Comparison of ENCODE assay signal across 13 mouse cellular contexts in the genomic region with DNA sequence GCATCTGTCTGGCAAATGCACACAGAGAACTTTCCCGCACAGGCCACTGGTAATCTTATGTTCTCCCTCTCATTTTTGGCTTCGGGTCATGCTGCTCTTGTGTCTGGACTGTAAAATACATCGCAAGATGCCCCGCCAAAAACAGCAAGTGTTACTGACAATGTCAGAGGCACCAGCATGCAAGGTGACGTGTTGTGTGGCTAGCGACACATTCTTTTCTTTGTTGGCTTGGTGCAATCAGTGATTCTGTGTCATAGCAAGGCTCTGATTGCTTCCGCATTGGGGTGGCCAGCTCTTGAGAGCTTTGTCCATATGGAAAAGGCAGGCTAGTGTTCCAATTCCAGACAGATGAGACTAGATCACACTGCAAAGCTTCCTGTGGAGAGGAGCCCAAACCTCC.
DNase-seq lines count a peak whose midpoint lies in the region; ATAC-seq and TF ChIP-seq lines count a peak whose summit lies in the region.
"Had no signal": no experiment of that assay in that cellular context is flagged by ENCODE, and none has a peak within 500 bp of the region (broad histone marks: within the 10 kb centered on the region; RNA-seq: fewer than 3 reads in every experiment).

No protein-coding gene starts in this region.

- TF ChIP-seq CTCF in lung, embryonic 14.5 days (IDR thresholded peaks at IDR 0.05; ENCODE audit: low read depth), result no peak
- no peak for TF ChIP-seq CTCF in lung, adult 2 months (IDR thresholded peaks at IDR 0.05; ENCODE audit: insufficient read depth, low read length)

- DNase-seq in heart, postnatal 25 days (ENCODE audit: low spot score), result no peak
- peak; percentile 66 for DNase-seq in lung, embryonic 14.5 days
- DNase-seq in lung, adult 2 months, result no peak
- no peak for DNase-seq in limb, embryonic 14.5 days (ENCODE audit: low spot score)
- no peak for DNase-seq in natural killer cell, adult 2 months (ENCODE audit: low spot score in 2 of 2)
- no peak for DNase-seq in spleen, adult 12 weeks (ENCODE audit: low spot score)
- DNase-seq: cerebellum, adult 9-11 months; kidney, adult 9 months; liver, embryonic 13.5 days; right cerebral cortex, postnatal 25 days had no signal

- no peaks in the 10 kb centered on the region for H3K9me3 ChIP-seq in heart, embryonic 13.5 days
- no peaks in the 10 kb centered on the region for H3K9me3 ChIP-seq in lung, embryonic 14.5 days (ENCODE audit: low read depth, low read length)
- H3K9me3 ChIP-seq in embryonic facial prominence, embryonic 15.5 days (replicated peaks), result no peaks in the 10 kb centered on the region
- no peaks in the 10 kb centered on the region for H3K9me3 ChIP-seq in limb, embryonic 14.5 days (ENCODE audit: control insufficient read depth, low read length)
- H3K9me3 ChIP-seq: liver, embryonic 13.5 days; midbrain, embryonic 10.5 days had no signal

- intact Hi-C loops in heart, postnatal 25 days (cut with DNase I), result loop anchor here (5.0 kb wide), 2 partner anchors 48 to 268 kb away; no protein-coding TSS in a partner anchor

- 30% methylated on average over 7 of the region's 7 CpGs for WGBS in heart, embryonic 13.5 days
- WGBS in lung, embryonic 14.5 days, result 50% methylated on average over 7 of the region's 7 CpGs
- WGBS in lung, adult 2 months, result 45% methylated on average over 7 of the region's 7 CpGs
- WGBS in embryonic facial prominence, embryonic 15.5 days, result 59% methylated on average over 7 of the region's 7 CpGs
- WGBS in limb, embryonic 14.5 days, result 58% methylated on average over 7 of the region's 7 CpGs

- H3K27me3 ChIP-seq in heart, embryonic 13.5 days (replicated peaks), result no peaks in the 10 kb centered on the region
- H3K27me3 ChIP-seq in lung, embryonic 14.5 days (ENCODE audit: insufficient read depth, low read length), result no peaks in the 10 kb centered on the region
- no peaks in the 10 kb centered on the region for H3K27me3 ChIP-seq in embryonic facial prominence, embryonic 15.5 days
- H3K27me3 ChIP-seq in limb, embryonic 14.5 days (ENCODE audit: control insufficient read depth, insufficient read depth, low read length), result no peaks in the 10 kb centered on the region
- H3K27me3 ChIP-seq: liver, embryonic 13.5 days had no signal

- no peak overlapping the region for H3K9ac ChIP-seq in heart, embryonic 13.5 days
- no peak overlapping the region for H3K9ac ChIP-seq in lung, embryonic 14.5 days
- H3K9ac ChIP-seq in embryonic facial prominence, embryonic 15.5 days, result no peak overlapping the region
- no peak overlapping the region for H3K9ac ChIP-seq in limb, embryonic 14.5 days (ENCODE audit: low read depth, low read length, severe bottlenecking)
- H3K9ac ChIP-seq: liver, embryonic 13.5 days had no signal

- no peak for ATAC-seq in heart, embryonic 13.5 days (ENCODE audit: extremely low read depth, insufficient number of reproducible peaks, low FRiP score, low TSS enrichment)
- ATAC-seq in lung, embryonic 14.5 days (ENCODE audit: insufficient read depth), result no peak
- ATAC-seq in embryonic facial prominence, embryonic 15.5 days (ENCODE audit: insufficient number of reproducible peaks, low FRiP score, low TSS enrichment, low read depth), result no peak
- ATAC-seq in limb, embryonic 14.5 days (ENCODE audit: low FRiP score, low read depth), result no peak

- peaks cover 35% of the 10 kb centered on the region for H3K36me3 ChIP-seq in heart, embryonic 13.5 days
- no peaks in the 10 kb centered on the region for H3K36me3 ChIP-seq in lung, embryonic 14.5 days (ENCODE audit: insufficient read depth)
- H3K36me3 ChIP-seq in embryonic facial prominence, embryonic 15.5 days, result peaks cover 9% of the 10 kb centered on the region
- H3K36me3 ChIP-seq in limb, embryonic 14.5 days (ENCODE audit: control insufficient read depth, insufficient read depth, low read length), result no peaks in the 10 kb centered on the region; the same call in 1 of the 2 replicates
- H3K36me3 ChIP-seq: liver, embryonic 13.5 days; midbrain, embryonic 10.5 days had no signal

- H3K4me3 ChIP-seq in heart, embryonic 13.5 days, result no peak overlapping the region
- no peak overlapping the region for H3K4me3 ChIP-seq in lung, embryonic 14.5 days (ENCODE audit: low read depth, low read length)
- H3K4me3 ChIP-seq in lung, adult 2 months (replicated peaks; ENCODE audit: extremely low read depth, low read depth, low read length), result no peak overlapping the region
- no peak overlapping the region for H3K4me3 ChIP-seq in embryonic facial prominence, embryonic 15.5 days (replicated peaks)
- H3K4me3 ChIP-seq in limb, embryonic 14.5 days (replicated peaks; ENCODE audit: low read length), result no peak overlapping the region
- H3K4me3 ChIP-seq: liver, embryonic 13.5 days; midbrain, embryonic 10.5 days had no signal

- peak overlapping the region; percentile 86 for H3K27ac ChIP-seq in heart, embryonic 13.5 days (replicated peaks)
- H3K27ac ChIP-seq in lung, embryonic 14.5 days (ENCODE audit: low read depth), result peak overlapping the region; percentile 66
- H3K27ac ChIP-seq in embryonic facial prominence, embryonic 15.5 days (replicated peaks), result peak overlapping the region; percentile 81
- peak overlapping the region; percentile 63 for H3K27ac ChIP-seq in limb, embryonic 14.5 days (replicated peaks; ENCODE audit: low read depth, low read length)
- H3K27ac ChIP-seq: liver, embryonic 13.5 days; midbrain, embryonic 10.5 days had no signal

- 0 out of 2 replicates have a peak overlapping the region, but pooled peaks have one; percentile 18 for H3K4me2 ChIP-seq in heart, embryonic 13.5 days
- no peak overlapping the region for H3K4me2 ChIP-seq in lung, embryonic 14.5 days
- H3K4me2 ChIP-seq in embryonic facial prominence, embryonic 15.5 days (replicated peaks), result no peak overlapping the region
- no peak overlapping the region for H3K4me2 ChIP-seq in limb, embryonic 14.5 days (replicated peaks; ENCODE audit: low read depth, low read length, severe bottlenecking)
- H3K4me2 ChIP-seq: liver, embryonic 13.5 days had no signal

- peaks cover 63% of the 10 kb centered on the region for H3K4me1 ChIP-seq in heart, embryonic 13.5 days
- H3K4me1 ChIP-seq in lung, embryonic 14.5 days (ENCODE audit: insufficient read depth), result peaks cover 26% of the 10 kb centered on the region
- H3K4me1 ChIP-seq in lung, adult 2 months (ENCODE audit: control insufficient read depth, insufficient read depth, low read length), result no peaks in the 10 kb centered on the region
- peaks cover 50% of the 10 kb centered on the region for H3K4me1 ChIP-seq in embryonic facial prominence, embryonic 15.5 days
- peaks cover 52% of the 10 kb centered on the region for H3K4me1 ChIP-seq in limb, embryonic 14.5 days (ENCODE audit: control insufficient read depth, insufficient read depth, low read length)

- no peak for TF ChIP-seq POLR2A in lung, adult 2 months (IDR thresholded peaks at IDR 0.05; ENCODE audit: borderline replicate concordance, extremely low read depth, low read depth, low read length)
- no peak for TF ChIP-seq POLR2A in limb, embryonic 14.5 days (IDR thresholded peaks at IDR 0.05; ENCODE audit: borderline replicate concordance, extremely low read depth, insufficient read depth, insufficient read length)
